Mouse (Mus musculus) left cerebral cortex, adult 2 months (tissue): ENCODE measurements around the gene Gm10643. TPM values are rescaled to one million over a fixed set of nuclear protein-coding genes. Genes with fewer than 3 reads are reported as not detected.

ENCODE experiments used
- DNase-seq, 2 experiments: peaks; one replicate each; pipeline ENCODE4 v3.0.0; 2021 to 2022; ENCODE audit warnings: low spot score in 2 of 2, mixed read lengths in 1 of 2; ENCODE audit errors: extremely low spot score in 1 of 2
- H3K27ac ChIP-seq: fragments of 200-600 bp; 2 replicates; pipeline ENCODE4 v1.8.1; 2022
- H3K4me3 ChIP-seq: fragments of 200-600 bp; 2 replicates; pipeline ENCODE4 v1.8.1; 2022
- CTCF ChIP-seq: fragments of 200-600 bp; IDR thresholded peaks from 2 replicates; pipeline ENCODE4 v1.8.1; 2022; ENCODE audit warnings: antibody characterized with exemption, mild to moderate bottlenecking, moderate library complexity
- intact Hi-C: fragments of 180-260 bp; cut with DNase I; formaldehyde crosslinking; loops from one replicate; pipeline ENCODE4 v1.15.1; 2025
- microRNA-seq, 2 experiments: library from miRNA; unstranded; fragments of <30 nt; microRNA quantifications; one replicate each; pipeline ENCODE4 v1.2.0; 2021
- total RNA-seq, 2 experiments: library from RNA; stranded (reverse); gene quantifications; 2 replicates each; pipeline ENCODE4 v1.2.3; 2021

The Gm10643 gene
- total RNA-seq, 2 experiments from 2014 or later = 2.8 to 3.5 TPM

DNA sequence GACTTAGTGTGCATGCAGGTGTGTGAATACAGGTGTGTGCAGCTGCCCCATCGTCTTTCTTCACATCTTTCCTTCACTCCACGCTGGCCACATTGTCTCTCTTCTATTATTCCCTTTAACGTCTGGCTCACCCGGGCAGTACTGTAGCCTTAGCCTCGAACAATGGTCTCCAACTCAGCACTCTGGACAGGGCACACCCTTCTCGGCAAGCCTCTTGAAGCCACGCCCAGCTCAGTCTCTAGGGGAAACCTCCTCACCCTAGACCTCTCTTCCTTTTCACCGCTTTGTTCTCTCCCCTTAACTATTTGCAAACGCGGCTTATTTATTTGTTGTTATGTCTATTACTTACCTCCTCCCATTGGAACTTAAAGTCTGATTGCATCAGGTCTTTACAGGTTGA is 37.5 kb downstream of the Gm10643 start:
- Histone ChIP-seq H3K27ac (no peak overlapping the region), H3K4me3 (no peak overlapping the region)
- no peak for DNase-seq
- intact Hi-C loops = no loop called here
- TF ChIP-seq CTCF = no peak

DNA sequence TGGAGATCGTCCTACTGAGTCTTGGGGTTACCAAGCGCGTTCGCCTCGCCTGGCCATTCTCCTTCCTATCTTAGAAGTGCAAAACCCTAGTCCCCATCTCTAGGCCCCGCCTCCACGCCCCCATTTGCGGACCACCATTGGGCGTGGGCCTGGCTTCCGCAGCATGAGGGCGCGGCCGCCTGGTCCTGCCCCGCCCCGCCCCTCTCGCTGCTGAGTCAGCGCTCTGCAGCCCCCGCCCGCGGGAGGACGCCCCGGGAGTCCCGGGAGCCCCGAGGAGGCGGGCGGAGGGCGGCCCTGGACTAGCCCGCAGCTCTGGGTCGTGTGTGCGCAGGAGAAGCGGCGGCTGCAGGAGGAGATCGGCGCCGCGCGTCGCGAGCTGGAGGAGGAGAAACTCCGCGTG is 39.1 kb downstream of the Gm10643 start:
- no peak overlapping the region for H3K27ac ChIP-seq
- peak overlapping the region; percentile 39 for H3K4me3 ChIP-seq
- no peak for TF ChIP-seq CTCF
- peak; percentile 31 to 36 for DNase-seq
- intact Hi-C loops = no loop called here

DNA sequence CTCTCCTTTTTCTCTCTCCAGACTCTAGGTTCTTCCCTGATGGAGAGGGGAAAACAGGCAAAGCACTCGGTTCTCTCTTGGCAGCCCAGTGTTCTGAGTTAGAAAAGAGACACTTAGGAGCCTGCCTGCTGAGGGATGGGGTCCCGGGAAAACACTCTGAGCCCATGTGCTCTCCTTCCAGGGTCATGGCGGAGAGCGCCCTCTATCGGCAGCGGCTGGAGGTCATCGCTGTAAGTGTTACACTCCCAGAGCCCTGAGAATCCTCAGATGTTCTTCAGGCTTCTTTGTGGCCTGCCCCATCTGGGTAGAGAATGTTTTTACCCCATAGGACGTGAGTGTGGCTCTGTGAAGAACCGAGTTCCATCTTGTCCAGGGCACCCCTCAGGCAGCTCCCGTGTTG is 40.8 kb downstream of the Gm10643 start:
- intact Hi-C loops = no loop called here
- DNase-seq = no peak
- Histone ChIP-seq H3K27ac (no peak overlapping the region), H3K4me3 (no peak overlapping the region)
- TF ChIP-seq CTCF = peak; percentile 58

DNA sequence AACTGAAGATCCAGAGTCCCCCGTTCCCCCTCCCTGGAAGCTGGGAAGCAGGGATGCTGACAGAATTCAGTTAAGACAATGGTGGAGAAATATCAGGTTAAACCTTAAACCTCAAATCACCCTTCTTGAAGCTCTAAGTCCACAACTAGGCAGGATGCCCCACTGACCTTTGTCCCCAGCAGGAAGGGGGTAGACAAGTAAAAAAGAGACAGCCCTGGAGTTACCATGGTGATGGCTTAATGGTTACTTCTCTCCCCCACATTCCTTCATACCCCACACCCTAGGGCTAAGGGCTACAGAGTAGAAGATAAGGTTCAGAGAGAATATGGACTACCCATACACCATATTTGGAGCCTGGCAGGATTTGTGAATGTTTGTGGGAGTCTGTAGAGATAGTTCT is 41.3 kb downstream of the Gm10643 start:
- intact Hi-C loops = no loop called here
- H3K27ac ChIP-seq = no peak overlapping the region
- no peak for DNase-seq
- TF ChIP-seq CTCF = no peak
- no peak overlapping the region for H3K4me3 ChIP-seq

DNA sequence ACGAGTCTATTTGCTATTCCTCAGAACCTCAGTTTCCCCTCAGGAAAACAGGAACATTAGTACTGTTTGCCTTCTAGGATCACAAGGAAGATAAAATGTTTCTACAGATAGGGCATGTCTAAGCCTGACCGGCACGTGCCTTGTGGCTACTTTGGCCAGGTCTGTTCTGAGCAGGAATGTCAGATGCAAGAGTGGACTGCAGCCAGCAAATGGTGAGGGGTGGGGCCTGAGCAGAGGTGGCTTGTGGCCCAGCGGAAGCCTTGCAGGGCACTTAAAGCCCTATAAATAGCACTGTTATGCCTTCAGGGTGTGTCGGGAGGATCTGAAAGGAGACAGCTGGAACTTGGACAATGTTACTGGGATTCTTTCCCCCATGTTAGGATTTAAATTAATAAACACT is 41.9 kb downstream of the Gm10643 start:
- H3K27ac ChIP-seq = no peak overlapping the region
- TF ChIP-seq CTCF = no peak
- no peak overlapping the region for H3K4me3 ChIP-seq
- DNase-seq = no peak
- intact Hi-C loops = no loop called here

DNA sequence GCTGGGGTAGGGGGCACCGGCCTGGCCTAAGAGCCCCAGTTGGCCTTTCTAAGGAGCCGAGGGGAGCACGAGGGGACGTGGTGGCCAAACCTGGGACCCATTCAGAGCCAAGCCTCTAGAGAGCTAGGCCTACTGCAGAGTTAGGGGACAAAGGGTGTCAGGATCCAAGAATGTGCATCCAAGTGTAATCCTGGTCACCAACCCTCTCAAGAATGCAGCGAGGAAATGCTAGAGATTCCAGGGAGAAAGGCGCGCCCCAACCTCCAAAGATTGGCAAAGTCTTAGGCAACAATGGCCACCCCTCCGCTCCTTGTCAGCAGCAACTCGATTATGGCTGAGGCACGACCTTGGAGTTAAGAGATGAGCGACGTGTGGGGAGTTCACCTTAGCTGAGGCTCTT is 43.4 kb downstream of the Gm10643 start:
- DNase-seq = no peak
- no peak for TF ChIP-seq CTCF
- H3K4me3 ChIP-seq = no peak overlapping the region
- no peak overlapping the region for H3K27ac ChIP-seq
- intact Hi-C loops = no loop called here

DNA sequence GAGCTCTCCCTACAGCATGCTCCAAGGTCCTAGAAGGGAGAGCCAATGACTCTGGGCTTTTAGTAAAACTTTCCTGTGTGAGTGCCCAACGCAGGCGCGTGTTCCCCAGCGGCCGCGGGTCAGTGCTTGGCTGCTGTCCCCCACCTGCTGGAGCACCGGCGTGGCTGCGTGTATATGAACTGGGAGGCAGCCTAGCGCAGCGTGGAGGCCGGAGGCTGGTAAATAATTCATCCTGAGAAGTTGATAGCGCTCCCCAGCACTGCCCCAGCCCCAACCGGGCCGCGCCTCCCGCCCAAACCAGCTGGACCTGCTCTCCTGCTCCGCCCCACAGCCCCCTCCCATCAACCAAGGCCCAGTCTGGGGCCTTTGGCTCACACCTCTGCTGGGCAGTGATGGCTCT is 43.8 kb downstream of the Gm10643 start, which contains the start of gene Palm3:
Palm3 (plus strand) TSS at position 376 of the 400 bp plus-strand sequence.
- Histone ChIP-seq H3K4me3 (no peak within 1 kb of the TSS), H3K27ac (no peak within 1 kb of the TSS)
- no peak for TF ChIP-seq CTCF
- intact Hi-C loops = no loop called here
- no peak for DNase-seq

DNA sequence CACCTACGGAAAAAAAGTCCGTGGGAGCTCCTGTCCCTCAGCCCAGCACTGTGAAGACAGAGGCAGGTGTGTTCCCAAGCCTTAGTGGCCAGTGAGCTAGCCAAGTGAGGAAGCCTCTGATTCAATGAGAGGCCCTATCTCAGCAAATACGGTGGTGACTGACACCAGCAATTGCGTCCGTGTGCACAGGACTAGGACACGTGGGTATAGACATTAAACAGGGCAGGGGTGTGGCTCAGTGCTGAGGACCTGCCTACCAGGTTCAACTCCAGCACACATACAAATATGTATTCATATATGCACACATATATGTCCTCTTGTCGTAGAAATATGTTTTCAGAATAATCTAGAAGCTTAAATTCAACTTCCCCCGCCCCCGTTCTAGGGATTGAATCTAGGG is 45.2 kb downstream of the Gm10643 start:
- Histone ChIP-seq H3K4me3 (no peak overlapping the region), H3K27ac (no peak overlapping the region)
- no peak for TF ChIP-seq CTCF
- no peak for DNase-seq
- intact Hi-C loops = no loop called here

DNA sequence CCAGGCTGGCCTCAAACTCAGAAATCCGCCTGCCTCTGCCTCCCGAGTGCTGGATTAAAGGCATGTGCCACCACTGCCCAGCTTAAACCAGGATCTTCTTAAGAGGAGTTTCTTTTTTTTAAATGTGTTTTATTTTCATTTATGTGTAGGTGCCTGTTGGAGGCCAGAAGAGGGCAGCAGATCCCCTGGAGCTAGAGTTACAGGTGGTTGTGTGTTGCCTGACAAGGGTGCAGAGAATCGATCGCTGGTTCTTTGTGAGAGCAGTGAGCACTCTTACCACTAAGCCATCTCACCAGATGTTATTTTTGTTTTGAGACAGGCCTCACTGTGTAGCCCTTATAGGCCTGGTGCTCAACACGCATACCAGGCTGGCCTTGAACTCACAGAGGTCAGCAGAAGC is 49.1 kb downstream of the Gm10643 start:
- H3K4me3 ChIP-seq = no peak overlapping the region
- no peak for DNase-seq
- intact Hi-C loops = no loop called here
- no peak; the same call in 1 of the 2 replicates for TF ChIP-seq CTCF
- no peak overlapping the region for H3K27ac ChIP-seq

Small RNAs within 50 kb of the gene (microRNA-seq; reads per million reads assigned to microRNA genes)
- gene Mir709 = 0 reads per million in 2 experiments

Other genes with a start within 250 kb of the Gm10643 start
- gene Adgrl1, start 165.0 kb downstream of the Gm10643 start, total RNA-seq = 100 to 1,000 TPM; 397 to 418 TPM
- gene Gm10644, start 109.9 kb downstream of the Gm10643 start, total RNA-seq = under 1 TPM; 0.44 to 0.63 TPM
- under 1 TPM; 0.35 to 0.66 TPM for gene Asf1b, start 109.6 kb downstream of the Gm10643 start, total RNA-seq
- 100 to 1,000 TPM; 236 to 250 TPM for gene Prkaca, start 92.1 kb downstream of the Gm10643 start, total RNA-seq
- gene Samd1, start 67.5 kb downstream of the Gm10643 start, total RNA-seq = 10 to 100 TPM; 39.3 to 43.7 TPM
- under 1 TPM in 1 of 2 experiments, not detected in 1; 0.41 TPM for gene 1700067K01Rik, start 63.6 kb downstream of the Gm10643 start, total RNA-seq
- 1 to 10 TPM; 1.0 to 1.3 TPM for gene 2210011C24Rik, start 53.0 kb downstream of the Gm10643 start, total RNA-seq
- 1 to 10 TPM; 2.2 to 2.7 TPM for gene Palm3, start 43.7 kb downstream of the Gm10643 start, total RNA-seq
- gene Il27ra, start 22.5 kb downstream of the Gm10643 start, total RNA-seq = under 1 TPM; 0.23 to 0.41 TPM
- not detected for gene Rln3, start 20.1 kb downstream of the Gm10643 start, total RNA-seq
- gene Rfx1, start 1.7 kb upstream of the Gm10643 start, total RNA-seq = 10 to 100 TPM; 27.1 to 30.0 TPM
- gene Dcaf15, start 39.6 kb upstream of the Gm10643 start, total RNA-seq = 10 to 100 TPM; 17.9 to 18.0 TPM
- gene Podnl1, start 60.9 kb upstream of the Gm10643 start, total RNA-seq = not detected
- 10 to 100 TPM; 49.9 to 52.2 TPM for gene Cc2d1a, start 82.8 kb upstream of the Gm10643 start, total RNA-seq
- gene 4930432K21Rik, start 82.9 kb upstream of the Gm10643 start, total RNA-seq = 1 to 10 TPM; 2.0 to 2.8 TPM
- gene Nanos3, start 120.1 kb upstream of the Gm10643 start, total RNA-seq = 1 to 10 TPM; 2.0 to 3.0 TPM
- gene Zswim4, start 171.9 kb upstream of the Gm10643 start, total RNA-seq = 10 to 100 TPM; 15.1 to 17.8 TPM
- 100 to 1,000 TPM; 124 to 140 TPM for gene D8Ertd738e, start 184.6 kb upstream of the Gm10643 start, total RNA-seq
- gene Mri1, start 192.2 kb upstream of the Gm10643 start, total RNA-seq = 10 to 100 TPM; 13.2 to 16.5 TPM
- 10 to 100 TPM; 27.7 to 35.5 TPM for gene Ccdc130, start 205.2 kb upstream of the Gm10643 start, total RNA-seq